Mouse (Mus musculus): ENCODE measurements around the gene Nudcd2. TPM values are rescaled to one million over a fixed set of nuclear protein-coding genes. Genes with fewer than 3 reads are reported as not detected.
A peak's percentile ranks its signal among the peaks of the same experiment; 100 is the strongest.

Nudcd2 gene
- polyA plus RNA-seq (2012; fragmentation: generic; extraction: Trizol): 43.5 TPM

GRCm38 (mm10) chr11:40733339-40734174, at the start of gene Nudcd2, which contains the start of gene Hmmr:
Nudcd2 (plus strand) TSS chr11:40733667.
Hmmr (minus strand) TSS chr11:40733422.
- H3ac ChIP-seq (ENCODE audit: control insufficient read depth, insufficient read length): peak within 1 kb of the TSS; percentile 43
- peak within 1 kb of the TSS; percentile 96 for H3K4me3 ChIP-seq
- peaks cover 54% of the 10 kb centered on the region for H3K79me2 ChIP-seq (ENCODE audit: control insufficient read depth, insufficient read depth)
- H3K4me2 ChIP-seq (ENCODE audit: low read depth): peak within 1 kb of the TSS; percentile 71
- H3K27me3 ChIP-seq (ENCODE audit: control insufficient read depth, insufficient read depth, insufficient read length): no peaks in the 10 kb centered on the region
- peaks cover 21% of the 10 kb centered on the region for H3K36me3 ChIP-seq (ENCODE audit: control insufficient read depth, insufficient read depth)
- TF ChIP-seq SRF (IDR thresholded peaks at IDR 0.05; ENCODE audit: control insufficient read depth, insufficient read length, low read depth) (no peak), MYOD1 (IDR thresholded peaks at IDR 0.05; ENCODE audit: control insufficient read depth in 1 of 3, insufficient read length in 2 of 3, low read depth in 2 of 3) (no peak), E2F4 (IDR thresholded peaks at IDR 0.05; ENCODE audit: insufficient read depth) (peak; percentile 89), USF1 (IDR thresholded peaks at IDR 0.05; ENCODE audit: low read depth) (no peak), MYOG (IDR thresholded peaks at IDR 0.05; ENCODE audit: control insufficient read depth in 1 of 3, insufficient read depth in 1 of 3, insufficient read length in 2 of 3, low read depth in 2 of 3) (no peak), TCF3 (IDR thresholded peaks at IDR 0.05; ENCODE audit: insufficient read length, low read depth) (no peak), POLR2AphosphoS2 (IDR thresholded peaks at IDR 0.05; ENCODE audit: insufficient read length, low read depth) (peak; percentile 85), CEBPB (IDR thresholded peaks at IDR 0.05; ENCODE audit: insufficient read depth, poor library complexity, severe bottlenecking) (no peak), POLR2A (IDR thresholded peaks at IDR 0.05; ENCODE audit: insufficient read length, low read depth) (peak; percentile 84), REST (IDR thresholded peaks at IDR 0.05; ENCODE audit: insufficient read depth, insufficient read length) (peak; percentile 4), MAX (IDR thresholded peaks at IDR 0.05; ENCODE audit: low read depth) (no peak), TCF12 (IDR thresholded peaks at IDR 0.05; ENCODE audit: insufficient read depth, poor library complexity, severe bottlenecking) (no peak)

GRCm38 (mm10) chr11:40690444-40691127, 42.9 kb upstream of the Nudcd2 start:
- Histone ChIP-seq H3K4me3 (peak overlapping the region; percentile 35), H3K4me2 (ENCODE audit: low read depth) (peak overlapping the region; percentile 92)

GRCm38 (mm10) chr11:40692101-40692509, 41.4 kb upstream of the Nudcd2 start:
- TF ChIP-seq TCF12 (IDR thresholded peaks at IDR 0.05; ENCODE audit: insufficient read depth, poor library complexity, severe bottlenecking) (no peak), SRF (IDR thresholded peaks at IDR 0.05; ENCODE audit: control insufficient read depth, insufficient read length, low read depth) (peak; percentile 65)
- Histone ChIP-seq H3K27me3 (ENCODE audit: control insufficient read depth, insufficient read depth, insufficient read length) (no peaks in the 10 kb centered on the region), H3ac (ENCODE audit: control insufficient read depth, insufficient read length) (peak overlapping the region; percentile 4), H3K36me3 (ENCODE audit: control insufficient read depth, insufficient read depth) (no peaks in the 10 kb centered on the region), H3K4me2 (ENCODE audit: low read depth) (peak overlapping the region; percentile 92), H3K4me3 (peak overlapping the region; percentile 35), H3K79me2 (ENCODE audit: control insufficient read depth, insufficient read depth) (peaks cover 51% of the 10 kb centered on the region)

More at GRCm38 (mm10) chr11:40690444-40691127, 42.9 kb upstream of the Nudcd2 start:
- H3ac ChIP-seq (ENCODE audit: control insufficient read depth, insufficient read length): no peak overlapping the region
- no peaks in the 10 kb centered on the region for H3K36me3 ChIP-seq (ENCODE audit: control insufficient read depth, insufficient read depth)
- TF ChIP-seq MYOD1 (IDR thresholded peaks at IDR 0.05; ENCODE audit: control insufficient read depth in 1 of 3, insufficient read length in 2 of 3, low read depth in 2 of 3) (no peak), REST (IDR thresholded peaks at IDR 0.05; ENCODE audit: insufficient read depth, insufficient read length) (no peak), TCF3 (IDR thresholded peaks at IDR 0.05; ENCODE audit: insufficient read length, low read depth) (no peak), MAX (IDR thresholded peaks at IDR 0.05; ENCODE audit: low read depth) (no peak), CEBPB (IDR thresholded peaks at IDR 0.05; ENCODE audit: insufficient read depth, poor library complexity, severe bottlenecking) (peak; percentile 45; the same call in 1 of the 2 replicates)
- peaks cover 55% of the 10 kb centered on the region for H3K79me2 ChIP-seq (ENCODE audit: control insufficient read depth, insufficient read depth)
- H3K27me3 ChIP-seq (ENCODE audit: control insufficient read depth, insufficient read depth, insufficient read length): no peaks in the 10 kb centered on the region

- peak; percentile 80 for TF ChIP-seq MAX (IDR thresholded peaks at IDR 0.05; ENCODE audit: low read depth)
- TF ChIP-seq E2F4 (IDR thresholded peaks at IDR 0.05; ENCODE audit: insufficient read depth): peak; percentile 9
- TF ChIP-seq POLR2A (IDR thresholded peaks at IDR 0.05; ENCODE audit: insufficient read length, low read depth): peak; percentile 88
- TF ChIP-seq SRF (IDR thresholded peaks at IDR 0.05; ENCODE audit: control insufficient read depth, insufficient read length, low read depth): no peak
- no peak for TF ChIP-seq CEBPB (IDR thresholded peaks at IDR 0.05; ENCODE audit: insufficient read depth, poor library complexity, severe bottlenecking)
- peak; percentile 79 for TF ChIP-seq USF1 (IDR thresholded peaks at IDR 0.05; ENCODE audit: low read depth)
- no peak for TF ChIP-seq MYOG (IDR thresholded peaks at IDR 0.05; ENCODE audit: control insufficient read depth in 1 of 3, insufficient read depth in 1 of 3, insufficient read length in 2 of 3, low read depth in 2 of 3)
- peak; percentile 86 for TF ChIP-seq POLR2AphosphoS2 (IDR thresholded peaks at IDR 0.05; ENCODE audit: insufficient read length, low read depth)
- H3K4me3 ChIP-seq: peak overlapping the region; percentile 35
- peak overlapping the region; percentile 100 for H3K4me2 ChIP-seq (ENCODE audit: low read depth)
- no peaks in the 10 kb centered on the region for H3K27me3 ChIP-seq (ENCODE audit: control insufficient read depth, insufficient read depth, insufficient read length)
- no peaks in the 10 kb centered on the region for H3K36me3 ChIP-seq (ENCODE audit: control insufficient read depth, insufficient read depth)
- peaks cover 45% of the 10 kb centered on the region for H3K79me2 ChIP-seq (ENCODE audit: control insufficient read depth, insufficient read depth)
- H3ac ChIP-seq (ENCODE audit: control insufficient read depth, insufficient read length): peak overlapping the region; percentile 4
Measured at GRCm38 (mm10) chr11:40692511-40693365, 40.7 kb upstream of the Nudcd2 start.

All from myocyte (in vitro differentiated cells).